Mouse (Mus musculus): Measurements from ENCODE around the gene Trim65. TPM values are rescaled to one million over a fixed set of nuclear protein-coding genes. Genes with fewer than 3 reads are reported as not detected.

Trim65 gene
- total and polyA plus RNA-seq, 2 experiments from 2014 or later = 2.4 to 9.6 TPM

DNA sequence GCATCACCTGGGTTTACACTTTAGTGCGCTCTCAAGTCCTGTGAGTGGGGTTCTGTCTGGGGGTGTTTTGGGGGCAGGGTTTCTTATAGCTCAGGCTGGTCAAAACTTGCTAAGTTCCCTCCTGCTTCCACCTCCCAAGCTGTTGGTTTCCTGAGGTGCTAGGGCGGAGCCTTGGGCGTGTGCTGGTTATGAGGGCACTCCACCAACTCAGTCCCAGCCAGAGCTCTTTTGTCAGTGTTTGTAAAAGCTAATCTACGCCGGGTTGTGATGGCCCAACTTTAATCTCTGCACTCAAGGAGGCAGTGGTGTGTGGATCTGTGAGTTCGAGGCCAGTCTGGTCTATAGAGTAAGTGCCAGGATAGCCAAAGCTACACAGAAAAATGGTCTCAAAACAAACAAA is 46.8 kb downstream of the Trim65 start:
- DNase-seq (ENCODE audit: low spot score) = no peak
- peaks cover 8% of the 10 kb centered on the region; the same call in 1 of the 2 replicates for H3K4me1 ChIP-seq (ENCODE audit: insufficient read depth, low read length)
- H3K4me3 ChIP-seq (ENCODE audit: low read length) = no peak overlapping the region
- no peak overlapping the region for H3K9ac ChIP-seq (replicated peaks; ENCODE audit: low read length)
- no peak overlapping the region for H3K27ac ChIP-seq
- no peak for TF ChIP-seq CTCF (IDR thresholded peaks at IDR 0.05; ENCODE audit: low read depth)
- no peak overlapping the region for H3K4me2 ChIP-seq (ENCODE audit: low read depth, low read length)
- H3K27me3 ChIP-seq (ENCODE audit: insufficient read depth, low read length) = no peaks in the 10 kb centered on the region
- H3K9me3 ChIP-seq (ENCODE audit: low read length) = no peaks in the 10 kb centered on the region
- WGBS = 92% methylated on average over 6 of the region's 6 CpGs
- ATAC-seq = no peak
- peaks cover 34% of the 10 kb centered on the region for H3K36me3 ChIP-seq (ENCODE audit: insufficient read depth, low read length)

- no peak for TF ChIP-seq CTCF (IDR thresholded peaks at IDR 0.05; ENCODE audit: low read depth)
- DNase-seq (ENCODE audit: low spot score) (no peak), ATAC-seq (no peak)
- peaks cover 9% of the 10 kb centered on the region; the same call in 1 of the 2 replicates for H3K4me1 ChIP-seq (ENCODE audit: insufficient read depth, low read length)
- H3K27ac ChIP-seq = no peak overlapping the region
- peaks cover 38% of the 10 kb centered on the region for H3K36me3 ChIP-seq (ENCODE audit: insufficient read depth, low read length)
- H3K4me3 ChIP-seq (ENCODE audit: low read length) = no peak overlapping the region
- no peak overlapping the region for H3K9ac ChIP-seq (replicated peaks; ENCODE audit: low read length)
- 85% methylated on average over 14 of the region's 14 CpGs for WGBS
- no peaks in the 10 kb centered on the region for H3K27me3 ChIP-seq (ENCODE audit: insufficient read depth, low read length)
- no peaks in the 10 kb centered on the region for H3K9me3 ChIP-seq (ENCODE audit: low read length)
- H3K4me2 ChIP-seq (ENCODE audit: low read depth, low read length) = no peak overlapping the region
These were observed 47.7 kb downstream of the Trim65 start for GRCm38 (mm10) chr11:116083096-116083672.

GRCm38 (mm10) chr11:116081081-116081480 is 49.8 kb downstream of the Trim65 start:
- H3K36me3 ChIP-seq (ENCODE audit: insufficient read depth, low read length) = peaks cover 38% of the 10 kb centered on the region

GRCm38 (mm10) chr11:116079511-116079910 is 51.4 kb downstream of the Trim65 start:
- H3K4me1 ChIP-seq (ENCODE audit: insufficient read depth, low read length) = 0 out of 2 replicates have a peak, but pooled peaks cover 3% of the 10 kb centered on the region
- ATAC-seq = no peak
- WGBS = 46% methylated on average over 10 of the region's 10 CpGs
- DNase-seq (ENCODE audit: low spot score) = no peak
- no peaks in the 10 kb centered on the region for H3K9me3 ChIP-seq (ENCODE audit: low read length)
- H3K4me2 ChIP-seq (ENCODE audit: low read depth, low read length) = no peak overlapping the region
- no peak overlapping the region for H3K27ac ChIP-seq
- H3K36me3 ChIP-seq (ENCODE audit: insufficient read depth, low read length) = peaks cover 38% of the 10 kb centered on the region
- H3K27me3 ChIP-seq (ENCODE audit: insufficient read depth, low read length) = no peaks in the 10 kb centered on the region
- no peak overlapping the region for H3K4me3 ChIP-seq (ENCODE audit: low read length)
- TF ChIP-seq CTCF (IDR thresholded peaks at IDR 0.05; ENCODE audit: low read depth) = no peak
- H3K9ac ChIP-seq (replicated peaks; ENCODE audit: low read length) = no peak overlapping the region

More at GRCm38 (mm10) chr11:116081081-116081480, 49.8 kb downstream of the Trim65 start:
- no peak overlapping the region for H3K27ac ChIP-seq
- no peak overlapping the region for H3K4me2 ChIP-seq (ENCODE audit: low read depth, low read length)
- DNase-seq (ENCODE audit: low spot score) (no peak), ATAC-seq (no peak)
- H3K9me3 ChIP-seq (ENCODE audit: low read length) = no peaks in the 10 kb centered on the region
- H3K4me1 ChIP-seq (ENCODE audit: insufficient read depth, low read length) = peaks cover 9% of the 10 kb centered on the region; the same call in 1 of the 2 replicates
- H3K27me3 ChIP-seq (ENCODE audit: insufficient read depth, low read length) = no peaks in the 10 kb centered on the region
- peak; percentile 29; the same call in 1 of the 2 replicates for TF ChIP-seq CTCF (IDR thresholded peaks at IDR 0.05; ENCODE audit: low read depth)
- H3K9ac ChIP-seq (replicated peaks; ENCODE audit: low read length) = no peak overlapping the region
- 77% methylated on average over 6 of the region's 6 CpGs for WGBS
- H3K4me3 ChIP-seq (ENCODE audit: low read length) = no peak overlapping the region

GRCm38 (mm10) chr11:116078676-116079320 is 52.1 kb downstream of the Trim65 start:
- peak overlapping the region; percentile 36; the same call in 1 of the 2 replicates for H3K27ac ChIP-seq
- H3K9me3 ChIP-seq (ENCODE audit: low read length) = no peaks in the 10 kb centered on the region
- 28% methylated on average over 10 of the region's 10 CpGs for WGBS
- no peak for DNase-seq (ENCODE audit: low spot score)
- TF ChIP-seq CTCF (IDR thresholded peaks at IDR 0.05; ENCODE audit: low read depth) = no peak
- H3K27me3 ChIP-seq (ENCODE audit: insufficient read depth, low read length) = no peaks in the 10 kb centered on the region
- no peak overlapping the region for H3K4me2 ChIP-seq (ENCODE audit: low read depth, low read length)
- no peak overlapping the region for H3K4me3 ChIP-seq (ENCODE audit: low read length)
- ATAC-seq = no peak
- H3K36me3 ChIP-seq (ENCODE audit: insufficient read depth, low read length) = peaks cover 38% of the 10 kb centered on the region
- H3K9ac ChIP-seq (replicated peaks; ENCODE audit: low read length) = no peak overlapping the region; the same call in 1 of the 2 replicates
- H3K4me1 ChIP-seq (ENCODE audit: insufficient read depth, low read length) = 0 out of 2 replicates have a peak, but pooled peaks cover 3% of the 10 kb centered on the region

- peak; percentile 38 for DNase-seq (ENCODE audit: low spot score)
- ATAC-seq = peak; percentile 62
- Histone ChIP-seq H3K9me3 (ENCODE audit: low read length) (no peaks in the 10 kb centered on the region), H3K9ac (replicated peaks; ENCODE audit: low read length) (no peak overlapping the region), H3K4me1 (ENCODE audit: insufficient read depth, low read length) (0 out of 2 replicates have a peak, but pooled peaks cover 3% of the 10 kb centered on the region), H3K36me3 (ENCODE audit: insufficient read depth, low read length) (peaks cover 33% of the 10 kb centered on the region), H3K27ac (peak overlapping the region; percentile 22; the same call in 1 of the 2 replicates), H3K4me3 (ENCODE audit: low read length) (peak overlapping the region; percentile 6; the same call in 1 of the 2 replicates), H3K27me3 (ENCODE audit: insufficient read depth, low read length) (no peaks in the 10 kb centered on the region), H3K4me2 (ENCODE audit: low read depth, low read length) (peak overlapping the region; percentile 49)
- WGBS = 11% methylated on average over 16 of the region's 16 CpGs
- no peak for TF ChIP-seq CTCF (IDR thresholded peaks at IDR 0.05; ENCODE audit: low read depth)
These were observed 52.7 kb downstream of the Trim65 start for GRCm38 (mm10) chr11:116078221-116078620.

Data from hindbrain, postnatal 0 days (tissue).